Mouse (Mus musculus): Measurements from ENCODE around the gene Lcp2.

GRCm38 (mm10) chr11:34101827-34102226 lies 55.1 kb downstream of the Lcp2 start:
- TF ChIP-seq GATA2 (IDR thresholded peaks at IDR 0.05; ENCODE audit: borderline replicate concordance, low read depth, low read length) (no peak), CTCF (IDR thresholded peaks at IDR 0.05; ENCODE audit: low read depth, low read length) (no peak), GATA1 (IDR thresholded peaks at IDR 0.05; ENCODE audit: borderline replicate concordance, low read length) (no peak), TAL1 (conservative IDR thresholded peaks at IDR 0.05; ENCODE audit: low read depth, low read length) (no peak)

Data from G1E (cell line).